Mouse (Mus musculus) intestine, embryonic 16.5 days (tissue): ENCODE measurements at regions not wholly inside any gene's neighbourhood (a gene's known extent, or its start where the extent isn't known, plus 50 kb on each side); places are given as distances from the start of the nearest gene placed in this dataset.

Experiments
- ATAC-seq: fragments of 200-750 bp; cut with Nextera tagmentation; 2 replicates; pipeline ENCODE4 v1.8.0; 2017; ENCODE audit warnings: moderate TSS enrichment, moderate library complexity
- H3K27ac ChIP-seq: fragments of 300-500 bp; sonication (generic); 2 replicates; pipeline ENCODE4 v1.5.1; 2014; ENCODE audit warnings: mild to moderate bottlenecking, low read length
- H3K27me3 ChIP-seq: fragments of 300-500 bp; sonication (generic); replicated peaks from 2 replicates; pipeline ENCODE4 v1.6.1; 2014; ENCODE audit warnings: low read length, control low read depth, mixed read lengths; ENCODE audit not compliant: control insufficient read depth, insufficient read depth
- H3K36me3 ChIP-seq: fragments of 300-500 bp; sonication (generic); 2 replicates; pipeline ENCODE4 v1.6.1; 2014; ENCODE audit warnings: low read length, control low read depth; ENCODE audit not compliant: control insufficient read depth, insufficient read depth
- H3K4me1 ChIP-seq: fragments of 300-500 bp; sonication (generic); 2 replicates; pipeline ENCODE4 v1.6.1; 2014; ENCODE audit warnings: low read length, control low read depth, mixed read lengths; ENCODE audit not compliant: control insufficient read depth, insufficient read depth
- H3K4me2 ChIP-seq: fragments of 300-500 bp; sonication (generic); 2 replicates; pipeline ENCODE4 v1.6.1; 2014; ENCODE audit warnings: low read depth, low read length, control low read depth
- H3K4me3 ChIP-seq: fragments of 300-500 bp; sonication (generic); 2 replicates; pipeline ENCODE4 v1.5.1; 2014; ENCODE audit warnings: mild to moderate bottlenecking, low read length
- H3K9ac ChIP-seq: fragments of 300-500 bp; sonication (generic); 2 replicates; pipeline ENCODE4 v1.6.1; 2014; ENCODE audit warnings: low read depth, low read length
- H3K9me3 ChIP-seq: fragments of 300-500 bp; sonication (generic); 2 replicates; pipeline ENCODE4 v1.6.1; 2016; ENCODE audit warnings: low read length, control low read depth; ENCODE audit not compliant: control insufficient read depth
- WGBS: fragments of 180-500 bp; shearing (Covaris S2); extraction: QIAGEN DNeasy Blood & Tissue Kit; methylation state at CpG from one replicate; pipeline ENCODE4 v1.1.7; 2014; 5-methylcytosine and 5-hydroxymethylcytosine counted together

GRCm38 (mm10) chr11:22666378-22666777 is 154.5 kb downstream of the Tmem17 start:
- no peak for ATAC-seq
- H3K4me1 ChIP-seq = peaks cover 2% of the 10 kb centered on the region; the same call in 1 of the 2 replicates
- H3K4me3 ChIP-seq = no peak overlapping the region
- no peaks in the 10 kb centered on the region for H3K27me3 ChIP-seq
- no peaks in the 10 kb centered on the region for H3K36me3 ChIP-seq
- no peaks in the 10 kb centered on the region for H3K9me3 ChIP-seq
- no peak overlapping the region for H3K4me2 ChIP-seq
- 79% methylated on average over 5 of the region's 5 CpGs for WGBS
- no peak overlapping the region for H3K27ac ChIP-seq
- no peak overlapping the region for H3K9ac ChIP-seq

DNA sequence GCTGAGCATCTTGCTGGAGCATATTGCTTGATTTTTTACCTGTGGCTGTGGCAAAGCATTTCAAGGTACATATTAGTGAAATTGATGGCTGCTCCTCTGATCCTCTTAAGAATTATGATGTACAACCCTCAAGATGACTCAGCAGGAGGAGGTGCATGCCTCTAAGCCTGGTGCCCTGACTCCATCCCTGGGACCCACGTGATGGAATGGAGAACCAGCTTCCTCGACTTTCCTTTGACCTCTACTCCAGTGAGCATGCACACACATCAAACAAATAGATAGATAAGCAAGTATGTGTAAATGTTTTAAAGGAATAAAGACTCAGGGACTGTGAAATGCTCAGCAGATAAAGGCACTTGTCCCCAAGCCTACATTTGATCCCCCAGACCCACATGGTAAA is 156.3 kb downstream of the Tmem17 start:
- no peak for ATAC-seq
- Histone ChIP-seq H3K27me3 (no peaks in the 10 kb centered on the region), H3K4me2 (no peak overlapping the region), H3K27ac (no peak overlapping the region), H3K4me1 (peaks cover 2% of the 10 kb centered on the region; the same call in 1 of the 2 replicates), H3K4me3 (no peak overlapping the region), H3K9ac (no peak overlapping the region), H3K9me3 (no peaks in the 10 kb centered on the region), H3K36me3 (no peaks in the 10 kb centered on the region)
- 51% methylated on average over 2 of the region's 2 CpGs for WGBS

DNA sequence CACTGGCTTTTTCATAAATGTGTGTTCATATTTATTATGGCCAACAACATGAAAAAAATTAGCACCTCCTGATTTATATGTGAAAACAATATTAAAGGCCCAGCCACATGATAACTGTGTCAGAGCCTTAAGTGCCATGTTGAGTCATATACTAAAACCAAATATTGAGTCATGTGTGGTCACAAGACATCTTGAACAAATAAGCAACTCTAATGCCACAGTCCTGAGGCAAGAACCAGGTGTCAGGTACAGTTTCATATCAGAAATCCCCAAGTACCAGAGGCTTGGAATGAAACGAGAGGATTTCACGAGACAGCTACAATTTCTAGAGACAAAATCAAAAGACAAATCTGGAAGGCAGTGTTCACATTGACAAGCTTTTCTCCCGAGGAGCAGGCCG is 157.4 kb downstream of the Tmem17 start:
- H3K4me1 ChIP-seq = peaks cover 2% of the 10 kb centered on the region; the same call in 1 of the 2 replicates
- no peak overlapping the region for H3K4me2 ChIP-seq
- H3K9me3 ChIP-seq = no peaks in the 10 kb centered on the region
- no peaks in the 10 kb centered on the region for H3K27me3 ChIP-seq
- no peaks in the 10 kb centered on the region for H3K36me3 ChIP-seq
- ATAC-seq = no peak
- H3K4me3 ChIP-seq = no peak overlapping the region
- no peak overlapping the region for H3K27ac ChIP-seq
- H3K9ac ChIP-seq = no peak overlapping the region
- 75% methylated on average over 4 of the region's 4 CpGs for WGBS

DNA sequence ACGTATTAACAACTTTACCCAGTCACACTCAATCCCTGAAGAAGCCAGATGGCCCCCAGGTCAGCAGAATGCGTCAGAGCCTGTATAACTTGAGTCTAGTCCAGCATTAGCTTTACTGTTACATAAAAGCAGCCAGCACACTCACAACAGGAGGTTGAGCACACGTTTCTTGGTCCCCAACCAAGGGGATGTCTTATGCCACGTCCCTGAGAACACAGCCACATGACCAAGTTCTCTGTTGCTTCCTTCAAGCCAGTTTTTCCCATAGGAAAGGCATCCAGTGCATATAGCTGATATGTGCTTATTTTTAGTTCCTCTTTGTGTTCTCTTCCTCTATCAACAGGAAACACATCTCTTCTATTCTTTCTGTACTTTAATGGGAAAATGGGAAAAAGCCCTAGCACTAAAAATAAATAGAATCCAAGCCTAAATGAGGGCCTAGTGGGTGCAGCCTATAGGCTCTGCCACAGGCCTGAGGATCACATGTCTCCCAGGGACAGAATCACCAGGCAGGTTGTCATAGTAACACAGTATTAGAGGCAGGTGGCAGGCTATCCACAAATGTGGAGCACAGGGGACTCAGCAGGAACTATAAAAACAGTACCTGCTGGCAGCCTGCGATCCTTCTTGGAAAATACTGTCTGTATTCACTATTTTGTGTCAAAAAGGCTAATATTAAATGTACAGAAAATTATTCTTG is 160.1 kb downstream of the Tmem17 start:
- H3K4me3 ChIP-seq = no peak overlapping the region
- no peaks in the 10 kb centered on the region for H3K4me1 ChIP-seq
- H3K36me3 ChIP-seq = no peaks in the 10 kb centered on the region
- H3K9ac ChIP-seq = no peak overlapping the region
- no peaks in the 10 kb centered on the region for H3K27me3 ChIP-seq
- WGBS = 42% methylated on average over 5 of the region's 5 CpGs
- H3K4me2 ChIP-seq = no peak overlapping the region
- no peaks in the 10 kb centered on the region for H3K9me3 ChIP-seq
- ATAC-seq = peak; percentile 66; the same call in 1 of the 2 replicates
- H3K27ac ChIP-seq = no peak overlapping the region

- no peaks in the 10 kb centered on the region for H3K9me3 ChIP-seq
- no peak overlapping the region for H3K27ac ChIP-seq
- H3K4me1 ChIP-seq = no peaks in the 10 kb centered on the region
- no peak for ATAC-seq
- no peak overlapping the region for H3K9ac ChIP-seq
- WGBS = 60% methylated on average over 3 of the region's 3 CpGs
- no peaks in the 10 kb centered on the region for H3K36me3 ChIP-seq
- no peak overlapping the region for H3K4me3 ChIP-seq
- no peaks in the 10 kb centered on the region for H3K27me3 ChIP-seq
- no peak overlapping the region for H3K4me2 ChIP-seq
Measured at GRCm38 (mm10) chr11:22675047-22675446, 163.2 kb downstream of the Tmem17 start.

GRCm38 (mm10) chr11:22675754-22676153 is 163.9 kb downstream of the Tmem17 start:
- H3K27ac ChIP-seq = no peak overlapping the region
- WGBS = 78% methylated on average over 1 of the region's 1 CpGs
- no peak overlapping the region for H3K4me3 ChIP-seq
- no peaks in the 10 kb centered on the region for H3K9me3 ChIP-seq
- ATAC-seq = no peak
- no peaks in the 10 kb centered on the region for H3K36me3 ChIP-seq
- H3K4me2 ChIP-seq = no peak overlapping the region
- no peak overlapping the region for H3K9ac ChIP-seq
- H3K27me3 ChIP-seq = no peaks in the 10 kb centered on the region
- no peaks in the 10 kb centered on the region for H3K4me1 ChIP-seq

DNA sequence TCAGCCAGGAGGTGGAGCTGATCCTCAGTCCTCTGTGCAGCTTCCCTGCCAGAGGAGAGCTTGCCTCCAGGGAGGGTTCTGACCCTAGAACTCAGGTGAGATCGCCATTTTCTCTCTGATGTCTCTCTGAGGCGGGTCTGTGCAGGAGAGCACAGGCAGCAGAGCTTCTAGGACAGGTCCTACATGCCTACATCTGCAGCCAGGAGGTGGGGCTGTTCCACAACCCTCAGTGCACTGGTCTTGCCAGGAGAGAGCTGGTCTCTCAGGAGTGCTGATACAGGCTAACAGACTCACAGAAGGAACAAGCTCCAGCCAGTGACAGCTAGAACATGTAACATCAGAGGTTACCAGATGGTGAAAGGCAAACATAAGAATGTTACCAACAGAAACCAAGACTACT is 165.4 kb downstream of the Tmem17 start:
- no peak overlapping the region for H3K9ac ChIP-seq
- ATAC-seq = no peak
- 32% methylated on average over 2 of the region's 2 CpGs for WGBS

DNA sequence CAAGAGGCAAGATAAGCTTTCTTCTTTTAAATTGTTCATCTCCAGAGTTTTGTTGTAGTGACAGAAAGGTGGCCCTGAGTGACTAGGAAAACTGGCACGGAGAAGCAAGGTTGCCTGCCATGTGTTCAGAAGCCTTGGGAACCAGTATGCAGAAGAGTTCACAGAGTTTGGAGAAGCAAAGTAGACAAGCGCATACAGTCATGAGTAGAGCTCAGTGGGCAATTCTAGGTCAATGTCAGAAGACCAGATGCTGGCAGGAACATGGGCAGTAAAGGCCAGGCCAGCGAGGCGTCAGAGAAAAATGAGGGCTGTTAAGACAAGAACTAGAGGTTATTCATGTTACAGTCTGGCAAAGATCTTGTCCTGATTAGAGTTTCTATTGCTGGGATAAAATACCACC is 172.7 kb downstream of the Tmem17 start:
- H3K4me3 ChIP-seq = no peak overlapping the region
- no peak overlapping the region for H3K27ac ChIP-seq
- no peaks in the 10 kb centered on the region for H3K4me1 ChIP-seq
- 92% methylated on average over 4 of the region's 4 CpGs for WGBS
- no peak for ATAC-seq
- no peaks in the 10 kb centered on the region for H3K27me3 ChIP-seq
- H3K9ac ChIP-seq = no peak overlapping the region
- no peaks in the 10 kb centered on the region for H3K9me3 ChIP-seq
- no peaks in the 10 kb centered on the region for H3K36me3 ChIP-seq
- H3K4me2 ChIP-seq = no peak overlapping the region

More for the DNA sequence above, 165.4 kb downstream of the Tmem17 start:
- Histone ChIP-seq H3K4me2 (no peak overlapping the region), H3K9me3 (no peaks in the 10 kb centered on the region), H3K4me3 (no peak overlapping the region), H3K4me1 (no peaks in the 10 kb centered on the region), H3K27ac (no peak overlapping the region), H3K36me3 (no peaks in the 10 kb centered on the region), H3K27me3 (no peaks in the 10 kb centered on the region)

DNA sequence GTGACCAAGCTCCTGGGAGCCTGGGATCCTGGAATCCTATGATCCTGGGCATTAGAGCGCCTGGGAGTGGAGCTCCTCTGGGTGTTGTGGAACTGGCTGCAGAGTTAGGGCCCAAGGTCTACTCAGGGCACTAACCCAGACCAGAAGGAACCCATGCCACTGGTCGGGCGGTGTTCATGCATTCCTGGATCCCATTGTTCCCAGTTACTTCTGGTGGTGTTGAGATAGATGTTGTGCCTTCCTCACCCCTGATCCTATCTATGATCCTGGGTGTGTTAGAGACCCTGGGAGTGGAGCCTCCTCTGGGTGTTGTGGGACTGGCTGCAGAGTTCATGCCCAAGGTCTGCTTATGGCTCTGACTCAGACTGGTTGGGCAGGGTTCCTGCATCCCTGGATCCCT is 169.9 kb downstream of the B3gnt2 start:
- Histone ChIP-seq H3K4me1 (peaks cover 5% of the 10 kb centered on the region; the same call in 1 of the 2 replicates), H3K36me3 (no peaks in the 10 kb centered on the region), H3K9me3 (no peaks in the 10 kb centered on the region), H3K27ac (no peak overlapping the region), H3K4me2 (no peak overlapping the region), H3K27me3 (no peaks in the 10 kb centered on the region), H3K4me3 (no peak overlapping the region), H3K9ac (no peak overlapping the region)
- WGBS = 89% methylated on average over 3 of the region's 3 CpGs
- no peak for ATAC-seq
